Mouse (Mus musculus): ENCODE data around the gene Dcaf10. TPM values are rescaled to one million over a fixed set of nuclear protein-coding genes. Genes with fewer than 3 reads are reported as not detected.

Gene Dcaf10
- total RNA-seq (2023), result 10 to 100 TPM; 22.2 to 24.6 TPM

GRCm38 (mm10) chr4:45341669-45342249, at the start of gene Dcaf10:
Dcaf10 (plus strand) TSS chr4:45342101.

DNA sequence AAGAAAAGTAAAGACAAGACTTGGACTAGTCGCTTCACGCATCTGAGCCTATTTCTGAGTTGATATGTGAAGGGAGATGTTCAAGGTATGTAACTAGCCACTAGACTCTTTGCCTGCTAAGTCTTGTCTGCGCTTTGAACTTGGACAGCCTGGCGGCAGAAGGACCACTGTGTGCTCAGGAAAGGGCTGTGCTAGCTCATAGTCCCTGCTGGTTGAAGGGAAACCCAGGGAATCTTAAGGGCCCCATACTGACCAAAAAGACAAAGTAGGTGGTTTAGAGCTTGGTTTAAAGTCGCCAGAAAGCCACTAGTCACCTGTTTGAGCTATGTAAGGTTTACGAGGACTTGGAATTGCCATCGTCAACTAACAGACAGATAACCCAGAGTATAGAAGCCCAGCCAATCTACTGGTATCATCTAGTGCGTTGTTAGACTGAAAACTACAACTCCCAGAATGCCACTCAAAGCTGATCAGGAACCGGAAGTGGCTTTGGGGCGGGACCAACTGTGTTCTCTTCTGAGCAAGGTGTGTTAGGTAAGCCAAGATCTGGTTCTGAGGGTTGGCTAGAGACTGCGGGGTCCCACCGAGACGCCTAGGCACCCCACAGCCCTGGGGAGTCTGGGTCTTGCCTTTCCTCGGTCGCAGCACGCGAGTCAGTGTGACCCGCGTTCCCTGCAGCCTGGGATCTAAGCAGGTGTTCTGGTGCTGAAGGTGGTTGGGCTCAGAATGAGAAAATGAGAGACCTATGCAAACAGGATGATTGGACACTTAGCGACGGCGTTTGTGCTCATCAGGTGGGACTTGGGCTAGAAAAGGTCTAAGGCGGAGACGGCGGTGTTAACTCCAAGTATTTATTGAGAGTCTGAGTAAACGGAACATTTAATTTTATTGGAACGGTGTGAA, 45.0 kb upstream of the Dcaf10 start, which contains the start of gene Trmt10b:
Trmt10b (plus strand) TSS at position 466 of the 903 bp plus-strand sequence.

GRCm38 (mm10) chr4:45342286-45343155, 620 bp downstream of the Dcaf10 start, which contains the start of gene Exosc3:
Exosc3 (minus strand) TSS chr4:45342732.

GRCm38 (mm10) chr4:45408427-45409132, 66.7 kb downstream of the Dcaf10 start, which contains the start of gene Slc25a51:
Slc25a51 (minus strand) TSS chr4:45408766.

Other genes with a start within 250 kb of the Dcaf10 start
- gene Tomm5, start 234.0 kb upstream of the Dcaf10 start, total RNA-seq (2023), result 10 to 100 TPM; 64.1 to 68.8 TPM
- under 1 TPM; 0.12 to 0.17 TPM for gene Frmpd1, start 157.2 kb upstream of the Dcaf10 start, total RNA-seq (2023)
- gene Trmt10b, start 45.0 kb upstream of the Dcaf10 start, total RNA-seq (2023), result 10 to 100 TPM; 14.0 to 16.2 TPM
- gene Exosc3, start 631 bp downstream of the Dcaf10 start, total RNA-seq (2023), result 10 to 100 TPM; 43.8 to 44.7 TPM
- 10 to 100 TPM; 78.8 to 79.4 TPM for gene Slc25a51, start 66.7 kb downstream of the Dcaf10 start, total RNA-seq (2023)
- 1 to 10 TPM; 1.9 TPM for gene Shb, start 190.4 kb downstream of the Dcaf10 start, total RNA-seq (2023)

All from T-cell, adult 66 days (primary cell).